Mouse (Mus musculus): Measurements from ENCODE around the gene Olfr1058.
"Not testable (repeated sequence)": the region's sequence is repeated elsewhere in the genome, so short reads cannot be mapped to it uniquely, and the experiment has no call there.

Olfr1058 gene

DNA sequence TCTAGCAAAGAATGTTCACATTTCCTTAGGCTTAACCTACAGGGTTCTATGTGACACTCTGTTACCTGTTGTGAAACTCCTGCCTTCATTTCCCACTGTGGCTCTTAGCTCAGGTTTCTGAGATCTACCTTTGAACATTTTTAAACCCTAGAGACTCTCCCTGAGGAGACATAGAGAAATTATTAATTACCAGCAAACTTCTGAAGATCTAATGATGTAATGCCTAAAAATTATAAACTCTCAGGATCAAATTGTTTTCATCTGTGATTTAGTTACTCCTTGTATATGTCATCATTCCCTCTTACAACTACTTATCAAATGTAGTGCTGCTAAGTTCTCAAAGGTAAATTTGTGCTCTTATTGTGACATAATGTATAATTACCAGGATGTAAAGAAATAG, at the start of gene Olfr1058:
Gene Olfr1058, minus strand, starts transcription at position 101 of the 400 bp plus-strand sequence.
- DNase-seq, result not testable (repeated sequence)

- DNase-seq, result not testable (repeated sequence)
These were observed 40.1 kb upstream of the Olfr1058 start for GRCm38 (mm10) chr2:86428511-86428910.

GRCm38 (mm10) chr2:86426649-86427048, 38.3 kb upstream of the Olfr1058 start, which contains the start of gene Olfr1062:
TSS of gene Olfr1062 (minus strand) at chr2:86426749.
- DNase-seq, result not testable (repeated sequence)

DNA sequence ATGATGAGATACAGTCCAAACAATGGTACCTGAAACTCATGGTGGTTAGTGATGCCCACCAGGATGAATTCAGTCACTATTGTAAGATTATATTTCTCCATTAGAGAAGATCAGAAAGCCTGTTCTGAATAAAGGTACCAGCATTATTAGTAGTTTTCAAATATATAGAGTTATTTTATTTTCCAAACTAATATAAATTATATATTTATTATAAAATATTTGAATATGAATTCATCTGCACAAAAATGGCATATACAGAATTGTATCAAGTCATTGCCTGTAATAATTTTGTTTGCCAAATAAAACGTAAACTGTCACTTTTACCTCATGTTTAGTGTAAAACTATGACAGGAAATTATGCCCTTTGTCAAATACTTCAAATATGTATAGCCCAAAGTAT, 25.6 kb upstream of the Olfr1058 start, which contains the start of gene Olfr1061:
Gene Olfr1061, minus strand, starts transcription at position 101 of the 400 bp plus-strand sequence.
- DNase-seq, result no peak

GRCm38 (mm10) chr2:86395114-86395513, 6.8 kb upstream of the Olfr1058 start:
- DNase-seq, result no peak

DNA sequence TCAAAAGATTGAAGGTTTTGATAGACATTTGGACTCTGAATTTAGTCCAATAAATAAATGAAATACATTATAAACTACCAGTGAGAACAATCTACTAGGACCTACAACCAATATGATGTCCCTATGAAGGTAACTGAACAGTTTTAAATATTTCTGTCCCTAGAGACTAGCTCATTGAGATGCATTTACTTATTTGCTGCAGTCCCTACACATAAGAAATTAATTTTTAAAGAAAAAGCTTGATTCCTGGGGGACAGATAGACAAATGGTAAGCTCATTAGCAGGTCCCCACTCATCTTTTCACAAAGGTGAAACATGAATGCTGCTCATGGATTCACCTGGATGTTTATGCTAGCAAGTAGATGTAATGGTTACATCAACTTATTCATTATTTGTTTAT, 10.1 kb downstream of the Olfr1058 start, which contains the start of gene Olfr1057:
Gene Olfr1057, minus strand, starts transcription at position 101 of the 400 bp plus-strand sequence.
- no peak for DNase-seq

DNA sequence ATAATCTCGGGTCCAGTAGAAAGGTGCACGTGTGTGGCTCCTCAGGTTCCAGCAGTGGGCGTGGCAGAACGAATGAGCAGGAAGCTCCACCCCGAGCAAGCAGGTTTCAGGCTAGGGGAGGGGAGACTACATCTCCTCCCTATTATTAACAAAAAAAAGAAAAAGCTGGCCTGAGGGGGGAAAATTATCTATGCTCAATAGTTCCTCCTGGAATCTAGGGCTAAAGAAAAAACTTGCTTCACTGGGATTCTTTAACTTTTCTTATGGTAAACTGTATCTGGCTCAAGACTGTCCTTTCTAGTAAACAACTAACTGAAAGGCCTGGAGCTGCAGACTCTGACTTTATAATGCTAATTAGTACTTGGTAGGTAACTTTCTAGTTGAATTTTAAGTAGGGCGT, 22.0 kb downstream of the Olfr1058 start:
- DNase-seq, result not testable (repeated sequence)

- DNase-seq, result no peak
These were observed 26.0 kb downstream of the Olfr1058 start, which contains the start of gene Olfr1056 for GRCm38 (mm10) chr2:86362369-86362768. TSS of gene Olfr1056 (minus strand) at chr2:86362469.

DNA sequence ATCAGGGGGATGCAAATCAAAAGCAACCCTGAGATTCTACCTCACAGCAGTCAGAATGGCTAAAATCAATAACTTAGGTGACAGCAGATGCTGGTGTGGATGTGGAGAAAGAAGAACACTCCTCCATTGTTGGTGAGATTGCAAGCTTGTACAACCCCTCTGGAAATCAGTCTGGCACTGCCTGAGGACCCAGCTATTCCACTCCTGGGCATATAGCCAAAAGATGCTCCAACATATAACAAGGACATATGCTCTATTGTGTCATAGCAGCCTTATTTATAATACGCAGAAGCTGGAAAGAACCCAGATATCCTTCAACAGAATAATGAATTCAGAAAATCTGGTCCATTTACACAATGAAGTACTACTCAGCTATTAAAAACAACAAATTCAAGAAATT, 36.6 kb downstream of the Olfr1058 start:
- not testable (repeated sequence) for DNase-seq

GRCm38 (mm10) chr2:86350184-86350583, 38.2 kb downstream of the Olfr1058 start, which contains the start of gene Olfr1055:
TSS of gene Olfr1055 (minus strand) at chr2:86350284.
- no peak for DNase-seq

DNA sequence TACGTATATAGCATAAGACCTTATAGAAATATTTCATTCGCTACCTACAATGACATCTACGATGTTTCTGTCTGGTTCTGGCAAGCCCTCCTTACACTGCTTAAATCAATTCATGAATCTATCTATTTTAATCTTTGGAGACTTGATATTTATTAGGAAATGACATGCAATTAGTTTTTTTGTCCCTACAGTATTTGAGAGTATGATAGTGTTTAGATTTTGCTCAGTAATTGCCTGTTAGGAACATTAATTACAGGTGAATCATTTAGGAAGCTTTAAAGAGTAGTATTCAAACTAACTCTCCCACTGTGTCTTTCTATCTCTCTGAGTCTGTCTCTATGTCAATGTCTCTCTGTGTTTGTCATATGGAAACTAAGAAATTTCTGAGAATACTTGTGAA, 53.0 kb downstream of the Olfr1058 start, which contains the start of gene Olfr1054:
Gene Olfr1054, minus strand, starts transcription at position 101 of the 400 bp plus-strand sequence.
- DNase-seq, result no peak
